Mouse (Mus musculus) forelimb bud, embryonic 11.5 days (tissue): ENCODE measurements around the gene Olfr1240.

Experiments used
- DNase-seq: peaks from one replicate; pipeline ENCODE4 v3.0.0-alpha.2; 2012; ENCODE audit warnings: low read depth, low spot score

Olfr1240 gene

DNA sequence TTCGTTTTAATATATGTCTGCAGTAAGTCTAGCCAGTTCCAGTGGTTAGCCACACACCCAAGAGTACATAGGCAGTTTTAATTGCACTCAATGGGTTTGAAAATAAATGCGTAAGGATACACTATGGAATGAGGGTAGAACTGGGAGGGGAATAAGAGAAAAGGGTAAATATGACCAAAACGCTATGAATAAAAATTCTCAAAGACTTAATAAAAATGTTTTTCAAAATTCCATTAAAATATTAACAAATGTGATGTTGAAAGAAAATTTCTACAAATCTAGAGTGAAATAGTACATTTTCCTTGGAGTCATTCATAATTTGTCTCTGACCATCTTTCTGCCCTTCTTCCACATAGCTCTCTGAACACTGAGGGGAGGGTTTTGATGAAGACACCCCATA lies at the start of gene Olfr1240:
Gene Olfr1240 (minus strand): TSS at position 101 of the 400 bp plus-strand sequence.
- DNase-seq = no peak

DNA sequence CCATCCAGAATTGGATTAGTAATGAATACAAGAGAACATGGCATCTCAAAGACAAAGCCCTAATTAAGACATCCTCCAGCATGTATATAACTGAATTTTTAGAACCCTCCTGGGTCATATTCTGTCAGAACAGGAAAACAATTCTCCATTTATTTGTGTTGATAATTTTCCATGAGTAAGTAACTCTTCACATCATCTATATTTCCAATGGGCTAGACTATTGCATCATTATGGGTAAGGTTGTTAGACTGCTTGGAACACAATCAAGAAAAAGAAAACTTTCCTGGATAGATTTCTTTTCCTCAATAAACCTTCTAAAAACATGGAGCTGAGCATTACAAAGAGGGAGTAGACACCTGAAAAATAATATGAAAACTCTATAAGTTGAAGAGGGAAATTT lies 44.2 kb upstream of the Olfr1240 start, which contains the start of gene Olfr1241:
Gene Olfr1241 (minus strand): TSS at position 101 of the 400 bp plus-strand sequence.
- DNase-seq = no peak

DNA sequence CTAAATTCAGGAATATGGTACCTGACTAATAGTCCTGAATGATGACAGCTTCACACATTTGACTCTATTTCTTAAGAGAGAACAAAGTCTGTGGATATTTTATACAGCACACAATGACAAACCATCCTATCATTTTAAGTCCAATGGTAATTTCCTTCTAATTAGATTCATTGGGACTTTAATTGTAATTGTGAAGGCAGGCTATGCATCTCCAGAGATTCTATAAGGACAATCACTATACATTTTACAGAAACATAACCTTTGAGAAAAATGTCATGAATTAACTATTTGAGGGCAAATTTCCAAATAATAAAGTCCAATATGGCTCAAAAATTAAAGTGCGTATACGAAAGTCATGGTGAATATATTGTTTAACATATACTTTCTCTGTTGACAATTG lies 22.5 kb downstream of the Olfr1240 start, which contains the start of gene Olfr1239:
Gene Olfr1239 (minus strand): TSS at position 101 of the 400 bp plus-strand sequence.
- DNase-seq = no peak

GRCm38 (mm10) chr2:89414557-89414956 lies 28.2 kb downstream of the Olfr1240 start:
- no peak for DNase-seq

GRCm38 (mm10) chr2:89409576-89409975 lies 33.2 kb downstream of the Olfr1240 start, which contains the start of gene Olfr1238:
Gene Olfr1238 (minus strand): TSS chr2:89409676.
- DNase-seq = no peak

DNA sequence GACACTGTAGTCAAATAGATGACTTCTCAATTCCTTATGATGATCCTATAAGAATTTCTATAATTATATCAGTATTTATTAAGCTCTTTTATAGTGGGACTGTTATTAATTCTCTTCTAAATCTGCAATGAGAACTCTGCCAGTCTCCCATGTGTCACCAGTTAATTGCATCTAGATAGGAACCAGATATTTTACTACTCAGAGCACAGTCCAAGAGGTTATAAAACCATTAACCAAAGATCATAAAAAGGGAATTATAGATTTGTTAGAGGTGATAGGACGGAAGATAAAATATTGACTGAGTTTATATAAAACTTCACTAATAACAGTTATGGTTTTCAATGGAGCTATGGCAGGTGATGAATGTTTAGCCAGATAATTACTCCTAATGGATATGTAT lies 41.9 kb downstream of the Olfr1240 start:
- DNase-seq = no peak
